Mouse (Mus musculus): Measurements from ENCODE around the gene H2afy. TPM values are rescaled to one million over a fixed set of nuclear protein-coding genes. Genes with fewer than 3 reads are reported as not detected.

Gene H2afy
- total and polyA plus RNA-seq, 2 experiments from 2014 or later = 134 to 163 TPM

GRCm38 (mm10) chr13:56084146-56084905 lies 51.8 kb downstream of the H2afy start:
- H3K9ac ChIP-seq (replicated peaks; ENCODE audit: low read length, poor library complexity, severe bottlenecking) = no peak overlapping the region
- no peaks in the 10 kb centered on the region for H3K27me3 ChIP-seq (ENCODE audit: insufficient read depth, low read length)
- no peaks in the 10 kb centered on the region for H3K4me1 ChIP-seq (ENCODE audit: insufficient read depth, low read length)
- 89% methylated on average over 20 of the region's 20 CpGs for WGBS
- H3K4me2 ChIP-seq (ENCODE audit: low read depth, low read length, poor library complexity, severe bottlenecking) = no peak overlapping the region
- DNase-seq (ENCODE audit: low spot score) = no peak
- H3K27ac ChIP-seq (ENCODE audit: low read depth, low read length) = no peak overlapping the region
- no peaks in the 10 kb centered on the region for H3K9me3 ChIP-seq (ENCODE audit: low read length)
- peaks cover 49% of the 10 kb centered on the region for H3K36me3 ChIP-seq (ENCODE audit: insufficient read depth, low read length)
- ATAC-seq (ENCODE audit: low FRiP score) = no peak
- no peak overlapping the region for H3K4me3 ChIP-seq (ENCODE audit: low read depth, low read length)
- TF ChIP-seq CTCF (IDR thresholded peaks at IDR 0.05) = no peak

DNA sequence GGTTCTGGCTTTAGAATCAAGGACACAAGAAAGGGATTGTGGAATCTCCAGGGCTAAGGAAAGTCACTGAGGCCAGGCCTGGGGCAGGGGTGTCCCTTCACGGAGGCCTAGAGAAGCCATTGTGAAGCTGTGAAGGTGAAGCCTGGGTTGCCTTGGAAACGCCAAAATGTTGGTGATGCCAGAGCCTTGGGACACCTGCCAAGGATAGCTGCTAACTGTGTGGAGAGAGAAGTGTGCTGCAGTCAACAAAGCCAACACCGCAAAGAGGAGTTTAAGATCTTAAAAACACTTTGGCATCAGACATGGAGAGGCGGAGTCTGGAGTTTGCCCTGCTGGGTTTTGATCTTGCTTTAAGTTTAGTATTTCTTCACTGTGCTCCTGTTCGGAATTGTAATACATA lies 54.5 kb downstream of the H2afy start:
- H3K9me3 ChIP-seq (ENCODE audit: low read length) = no peaks in the 10 kb centered on the region
- no peaks in the 10 kb centered on the region for H3K4me1 ChIP-seq (ENCODE audit: insufficient read depth, low read length)
- no peak overlapping the region for H3K27ac ChIP-seq (ENCODE audit: low read depth, low read length)
- 72% methylated on average over 5 of the region's 5 CpGs for WGBS
- peak; percentile 51 for DNase-seq (ENCODE audit: low spot score)
- no peak for TF ChIP-seq CTCF (IDR thresholded peaks at IDR 0.05)
- H3K36me3 ChIP-seq (ENCODE audit: insufficient read depth, low read length) = peaks cover 37% of the 10 kb centered on the region
- no peak for ATAC-seq (ENCODE audit: low FRiP score)
- H3K9ac ChIP-seq (replicated peaks; ENCODE audit: low read length, poor library complexity, severe bottlenecking) = no peak overlapping the region
- H3K4me2 ChIP-seq (ENCODE audit: low read depth, low read length, poor library complexity, severe bottlenecking) = no peak overlapping the region
- H3K27me3 ChIP-seq (ENCODE audit: insufficient read depth, low read length) = no peaks in the 10 kb centered on the region
- no peak overlapping the region for H3K4me3 ChIP-seq (ENCODE audit: low read depth, low read length)

DNA sequence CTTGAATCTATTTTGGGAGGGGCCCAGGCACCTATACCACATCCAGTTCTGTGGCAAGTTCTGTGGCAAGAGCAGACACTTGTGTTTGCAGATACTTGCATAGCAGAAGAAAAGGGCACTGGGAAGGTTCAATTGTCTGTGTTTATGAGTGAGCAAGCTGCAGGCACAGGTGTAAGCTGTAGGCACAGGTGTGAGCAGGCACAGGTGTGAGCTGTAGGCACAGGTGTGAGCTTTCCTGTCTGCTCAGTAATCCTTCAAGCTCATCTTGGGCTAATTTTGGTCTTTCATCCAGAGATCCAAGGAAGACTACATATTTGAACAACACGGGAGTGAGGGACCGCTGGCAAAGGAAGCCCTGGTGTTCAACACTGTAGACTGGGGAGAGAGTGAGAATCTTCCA lies 56.5 kb downstream of the H2afy start:
- Histone ChIP-seq H3K9ac (replicated peaks; ENCODE audit: low read length, poor library complexity, severe bottlenecking) (no peak overlapping the region), H3K4me1 (ENCODE audit: insufficient read depth, low read length) (no peaks in the 10 kb centered on the region), H3K9me3 (ENCODE audit: low read length) (no peaks in the 10 kb centered on the region), H3K27ac (ENCODE audit: low read depth, low read length) (no peak overlapping the region), H3K4me2 (ENCODE audit: low read depth, low read length, poor library complexity, severe bottlenecking) (no peak overlapping the region), H3K36me3 (ENCODE audit: insufficient read depth, low read length) (peaks cover 53% of the 10 kb centered on the region), H3K4me3 (ENCODE audit: low read depth, low read length) (no peak overlapping the region), H3K27me3 (ENCODE audit: insufficient read depth, low read length) (no peaks in the 10 kb centered on the region)
- ATAC-seq (ENCODE audit: low FRiP score) = no peak
- DNase-seq (ENCODE audit: low spot score) = no peak
- no peak for TF ChIP-seq CTCF (IDR thresholded peaks at IDR 0.05)
- whole genome bisulfite sequencing = 96% methylated on average over 2 of the region's 2 CpGs

DNA sequence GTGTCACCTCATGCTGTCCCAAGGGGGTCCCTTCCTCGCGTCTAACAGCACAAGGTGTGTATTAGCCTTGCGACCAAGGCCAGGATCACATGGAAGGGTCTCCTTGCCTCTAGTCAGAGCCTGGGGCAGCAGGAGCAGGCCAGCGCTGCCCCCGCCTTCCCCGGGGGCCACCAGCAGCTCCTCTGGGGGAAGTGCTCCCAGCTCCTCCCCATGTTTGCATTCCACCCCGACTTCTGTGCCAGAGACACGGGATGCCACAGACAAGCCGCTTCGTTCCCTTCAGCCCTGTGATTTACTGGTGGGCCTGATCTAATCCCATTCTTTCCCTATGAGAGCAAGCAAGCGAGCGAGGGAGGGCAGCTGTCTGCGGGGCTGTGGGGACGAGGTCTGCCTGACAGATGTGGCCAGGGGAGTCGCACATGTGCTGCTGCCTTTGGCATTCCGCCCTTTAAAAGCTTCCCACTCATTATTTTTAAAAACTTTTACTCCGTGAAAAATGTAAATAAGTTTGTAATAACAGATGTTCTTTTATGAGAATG lies 57.4 kb downstream of the H2afy start:
- no peaks in the 10 kb centered on the region for H3K27me3 ChIP-seq (ENCODE audit: insufficient read depth, low read length)
- no peak overlapping the region for H3K4me2 ChIP-seq (ENCODE audit: low read depth, low read length, poor library complexity, severe bottlenecking)
- DNase-seq (ENCODE audit: low spot score) = no peak
- no peak for ATAC-seq (ENCODE audit: low FRiP score)
- H3K4me1 ChIP-seq (ENCODE audit: insufficient read depth, low read length) = no peaks in the 10 kb centered on the region
- H3K27ac ChIP-seq (ENCODE audit: low read depth, low read length) = no peak overlapping the region
- peaks cover 56% of the 10 kb centered on the region for H3K36me3 ChIP-seq (ENCODE audit: insufficient read depth, low read length)
- H3K9ac ChIP-seq (replicated peaks; ENCODE audit: low read length, poor library complexity, severe bottlenecking) = no peak overlapping the region
- TF ChIP-seq CTCF (IDR thresholded peaks at IDR 0.05) = no peak
- no peak overlapping the region for H3K4me3 ChIP-seq (ENCODE audit: low read depth, low read length)
- 67% methylated on average over 17 of the region's 17 CpGs for WGBS
- H3K9me3 ChIP-seq (ENCODE audit: low read length) = no peaks in the 10 kb centered on the region

DNA sequence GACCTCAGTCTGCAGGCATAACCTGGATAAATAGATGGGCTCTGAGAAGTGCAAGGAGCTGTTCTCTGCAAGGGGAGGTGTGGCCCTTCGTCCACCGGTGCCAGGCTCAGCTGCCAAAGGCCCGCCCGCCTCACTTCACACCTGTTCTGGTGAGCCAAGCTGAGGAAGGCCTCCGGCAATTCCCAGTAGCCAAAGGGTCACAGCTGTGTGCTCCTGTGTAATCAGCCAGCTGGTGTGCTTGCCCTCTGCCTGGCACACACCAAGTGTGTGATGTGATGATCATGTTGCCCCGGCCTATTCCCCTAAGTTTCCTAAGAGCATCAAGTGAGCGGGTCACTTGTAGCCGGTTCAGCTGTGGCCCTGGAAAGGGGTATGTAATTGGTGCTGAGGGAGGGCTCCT lies 60.2 kb downstream of the H2afy start:
- H3K9ac ChIP-seq (replicated peaks; ENCODE audit: low read length, poor library complexity, severe bottlenecking) = no peak overlapping the region
- no peak overlapping the region for H3K4me3 ChIP-seq (ENCODE audit: low read depth, low read length)
- peaks cover 52% of the 10 kb centered on the region for H3K36me3 ChIP-seq (ENCODE audit: insufficient read depth, low read length)
- H3K27me3 ChIP-seq (ENCODE audit: insufficient read depth, low read length) = no peaks in the 10 kb centered on the region
- H3K4me1 ChIP-seq (ENCODE audit: insufficient read depth, low read length) = no peaks in the 10 kb centered on the region
- H3K9me3 ChIP-seq (ENCODE audit: low read length) = no peaks in the 10 kb centered on the region
- no peak for ATAC-seq (ENCODE audit: low FRiP score)
- WGBS = 95% methylated on average over 8 of the region's 8 CpGs
- no peak for TF ChIP-seq CTCF (IDR thresholded peaks at IDR 0.05)
- H3K4me2 ChIP-seq (ENCODE audit: low read depth, low read length, poor library complexity, severe bottlenecking) = no peak overlapping the region
- no peak overlapping the region for H3K27ac ChIP-seq (ENCODE audit: low read depth, low read length)
- DNase-seq (ENCODE audit: low spot score) = no peak

DNA sequence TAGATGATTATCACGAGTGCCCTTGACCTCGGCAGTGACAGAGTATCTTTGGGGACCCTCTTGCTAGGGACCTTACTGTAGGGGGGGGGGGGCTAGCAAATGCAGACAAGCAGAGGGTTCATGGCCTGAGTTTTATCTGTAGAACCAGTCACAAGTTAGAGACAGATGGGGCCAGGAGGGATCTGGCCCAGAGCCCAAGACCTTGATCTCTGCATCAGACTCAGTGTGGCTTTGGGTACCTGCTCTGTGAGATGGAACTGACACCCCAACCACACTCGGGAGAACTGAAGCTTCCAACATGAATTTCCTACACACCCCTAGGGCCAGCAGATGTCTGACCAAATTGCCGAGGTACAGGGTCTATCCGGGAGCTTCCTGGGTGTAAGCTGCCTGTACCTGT lies 63.0 kb downstream of the H2afy start:
- H3K27me3 ChIP-seq (ENCODE audit: insufficient read depth, low read length) = no peaks in the 10 kb centered on the region
- no peak for DNase-seq (ENCODE audit: low spot score)
- peaks cover 43% of the 10 kb centered on the region for H3K36me3 ChIP-seq (ENCODE audit: insufficient read depth, low read length)
- no peak for ATAC-seq (ENCODE audit: low FRiP score)
- no peak overlapping the region for H3K9ac ChIP-seq (replicated peaks; ENCODE audit: low read length, poor library complexity, severe bottlenecking)
- H3K4me3 ChIP-seq (ENCODE audit: low read depth, low read length) = no peak overlapping the region
- H3K9me3 ChIP-seq (ENCODE audit: low read length) = no peaks in the 10 kb centered on the region
- WGBS = 85% methylated on average over 5 of the region's 5 CpGs
- H3K27ac ChIP-seq (ENCODE audit: low read depth, low read length) = no peak overlapping the region
- no peaks in the 10 kb centered on the region for H3K4me1 ChIP-seq (ENCODE audit: insufficient read depth, low read length)
- no peak for TF ChIP-seq CTCF (IDR thresholded peaks at IDR 0.05)
- no peak overlapping the region for H3K4me2 ChIP-seq (ENCODE audit: low read depth, low read length, poor library complexity, severe bottlenecking)
